Mouse (Mus musculus) kidney, embryonic 16.5 days (tissue): ENCODE measurements at regions not wholly inside any gene's neighbourhood (a gene's known extent, or its start where the extent isn't known, plus 50 kb on each side); places are given as distances from the start of the nearest gene placed in this dataset.

ENCODE experiments used
- ATAC-seq: fragments of 200-750 bp; cut with Nextera tagmentation; 2 replicates; pipeline ENCODE4 v1.8.0; 2017; ENCODE audit warnings: moderate TSS enrichment; ENCODE audit not compliant: low FRiP score, low TSS enrichment
- H3K27ac ChIP-seq: fragments of 300-500 bp; sonication (generic); 2 replicates; pipeline ENCODE4 v1.5.1; 2014; ENCODE audit warnings: low read length
- H3K27me3 ChIP-seq: fragments of 300-500 bp; sonication (generic); 2 replicates; pipeline ENCODE4 v1.6.1; 2014; ENCODE audit warnings: low read length, control low read depth, mixed read lengths; ENCODE audit not compliant: insufficient read depth
- H3K36me3 ChIP-seq: fragments of 300-500 bp; sonication (generic); 2 replicates; pipeline ENCODE4 v1.6.1; 2014; ENCODE audit warnings: low read length, control low read depth, mixed read lengths; ENCODE audit not compliant: insufficient read depth
- H3K4me1 ChIP-seq: fragments of 300-500 bp; sonication (generic); 2 replicates; pipeline ENCODE4 v1.6.1; 2014; ENCODE audit warnings: low read length, control low read depth, mixed read lengths; ENCODE audit not compliant: insufficient read depth
- H3K4me2 ChIP-seq: fragments of 300-500 bp; sonication (generic); replicated peaks from 2 replicates; pipeline ENCODE4 v1.6.1; 2014; ENCODE audit warnings: low read depth, low read length
- H3K4me3 ChIP-seq: fragments of 300-500 bp; sonication (generic); 2 replicates; pipeline ENCODE4 v1.5.1; 2014; ENCODE audit warnings: mild to moderate bottlenecking, low read length
- H3K9ac ChIP-seq: fragments of 300-500 bp; sonication (generic); replicated peaks from 2 replicates; pipeline ENCODE4 v1.6.1; 2014; ENCODE audit warnings: low read length
- H3K9me3 ChIP-seq: fragments of 300-500 bp; sonication (generic); 2 replicates; pipeline ENCODE4 v1.6.1; 2016; ENCODE audit warnings: low read length, control low read depth
- WGBS: fragments of 180-500 bp; shearing (Covaris S2); extraction: QIAGEN DNeasy Blood & Tissue Kit; methylation state at CpG from one replicate; pipeline ENCODE4 v1.1.7; 2014; 5-methylcytosine and 5-hydroxymethylcytosine counted together

- no peaks in the 10 kb centered on the region for H3K27me3 ChIP-seq
- no peak for ATAC-seq
- H3K9me3 ChIP-seq = no peaks in the 10 kb centered on the region
- no peak overlapping the region for H3K4me2 ChIP-seq
- 64% methylated on average over 6 of the region's 6 CpGs for WGBS
- no peak overlapping the region for H3K27ac ChIP-seq
- no peak overlapping the region for H3K4me3 ChIP-seq
- H3K36me3 ChIP-seq = no peaks in the 10 kb centered on the region
- H3K4me1 ChIP-seq = no peaks in the 10 kb centered on the region
- H3K9ac ChIP-seq = no peak overlapping the region
Measured at GRCm38 (mm10) chr16:62500334-62500733, 286.3 kb downstream of the Nsun3 start.

GRCm38 (mm10) chr16:62498761-62499160, 287.9 kb downstream of the Nsun3 start:
- 69% methylated on average over 5 of the region's 5 CpGs for WGBS
- no peak overlapping the region for H3K4me3 ChIP-seq
- no peaks in the 10 kb centered on the region for H3K27me3 ChIP-seq
- no peak overlapping the region for H3K9ac ChIP-seq
- no peaks in the 10 kb centered on the region for H3K36me3 ChIP-seq
- H3K27ac ChIP-seq = no peak overlapping the region
- H3K4me1 ChIP-seq = no peaks in the 10 kb centered on the region
- no peak for ATAC-seq
- no peak overlapping the region for H3K4me2 ChIP-seq
- H3K9me3 ChIP-seq = no peaks in the 10 kb centered on the region

- Histone ChIP-seq H3K9me3 (no peaks in the 10 kb centered on the region), H3K27ac (no peak overlapping the region), H3K4me1 (no peaks in the 10 kb centered on the region), H3K4me2 (no peak overlapping the region), H3K36me3 (no peaks in the 10 kb centered on the region), H3K27me3 (no peaks in the 10 kb centered on the region), H3K9ac (no peak overlapping the region), H3K4me3 (no peak overlapping the region)
- WGBS = 16% methylated on average over 9 of the region's 9 CpGs
- ATAC-seq = no peak
Measured at GRCm38 (mm10) chr16:62496697-62497096, 289.9 kb downstream of the Nsun3 start.

GRCm38 (mm10) chr16:62470133-62470532, 316.5 kb downstream of the Nsun3 start:
- H3K4me2 ChIP-seq = no peak overlapping the region
- 87% methylated on average over 2 of the region's 2 CpGs for WGBS
- no peak overlapping the region for H3K9ac ChIP-seq
- no peak overlapping the region for H3K27ac ChIP-seq
- H3K27me3 ChIP-seq = no peaks in the 10 kb centered on the region
- no peaks in the 10 kb centered on the region for H3K36me3 ChIP-seq
- H3K9me3 ChIP-seq = no peaks in the 10 kb centered on the region
- no peak for ATAC-seq
- H3K4me3 ChIP-seq = no peak overlapping the region
- H3K4me1 ChIP-seq = no peaks in the 10 kb centered on the region

- ATAC-seq = no peak
- H3K27ac ChIP-seq = no peak overlapping the region
- H3K27me3 ChIP-seq = no peaks in the 10 kb centered on the region
- H3K4me1 ChIP-seq = no peaks in the 10 kb centered on the region
- no peak overlapping the region for H3K9ac ChIP-seq
- H3K9me3 ChIP-seq = no peaks in the 10 kb centered on the region
- H3K4me2 ChIP-seq = no peak overlapping the region
- no peaks in the 10 kb centered on the region for H3K36me3 ChIP-seq
- H3K4me3 ChIP-seq = no peak overlapping the region
- 64% methylated on average over 3 of the region's 3 CpGs for WGBS
Measured at GRCm38 (mm10) chr16:62469286-62469685, 317.3 kb downstream of the Nsun3 start.

GRCm38 (mm10) chr16:62468846-62469245, 317.8 kb downstream of the Nsun3 start:
- no peak for ATAC-seq
- H3K9ac ChIP-seq = no peak overlapping the region
- no peaks in the 10 kb centered on the region for H3K4me1 ChIP-seq
- H3K27me3 ChIP-seq = no peaks in the 10 kb centered on the region
- H3K9me3 ChIP-seq = no peaks in the 10 kb centered on the region
- 15% methylated on average over 3 of the region's 3 CpGs for WGBS
- H3K36me3 ChIP-seq = no peaks in the 10 kb centered on the region
- H3K4me2 ChIP-seq = no peak overlapping the region
- no peak overlapping the region for H3K27ac ChIP-seq
- no peak overlapping the region for H3K4me3 ChIP-seq

GRCm38 (mm10) chr16:62459949-62460551, 326.6 kb downstream of the Nsun3 start:
- H3K27me3 ChIP-seq = no peaks in the 10 kb centered on the region
- no peak for ATAC-seq
- no peak overlapping the region for H3K4me3 ChIP-seq
- H3K27ac ChIP-seq = no peak overlapping the region
- no peak overlapping the region for H3K4me2 ChIP-seq
- WGBS = 38% methylated on average over 4 of the region's 4 CpGs
- H3K4me1 ChIP-seq = no peaks in the 10 kb centered on the region
- H3K9me3 ChIP-seq = no peaks in the 10 kb centered on the region
- no peak overlapping the region for H3K9ac ChIP-seq
- H3K36me3 ChIP-seq = no peaks in the 10 kb centered on the region

- H3K4me2 ChIP-seq = no peak overlapping the region
- no peaks in the 10 kb centered on the region for H3K27me3 ChIP-seq
- H3K9ac ChIP-seq = no peak overlapping the region
- no peaks in the 10 kb centered on the region for H3K4me1 ChIP-seq
- 85% methylated on average over 3 of the region's 3 CpGs for WGBS
- H3K36me3 ChIP-seq = no peaks in the 10 kb centered on the region
- no peaks in the 10 kb centered on the region for H3K9me3 ChIP-seq
- H3K4me3 ChIP-seq = no peak overlapping the region
- ATAC-seq = no peak
- H3K27ac ChIP-seq = no peak overlapping the region
Measured at GRCm38 (mm10) chr16:62449735-62450134, 336.9 kb downstream of the Nsun3 start.

- Histone ChIP-seq H3K9ac (no peak overlapping the region), H3K27me3 (no peaks in the 10 kb centered on the region), H3K4me1 (no peaks in the 10 kb centered on the region), H3K36me3 (no peaks in the 10 kb centered on the region), H3K4me3 (no peak overlapping the region), H3K9me3 (no peaks in the 10 kb centered on the region), H3K4me2 (no peak overlapping the region), H3K27ac (no peak overlapping the region)
- ATAC-seq = no peak
- 78% methylated on average over 3 of the region's 3 CpGs for WGBS
Measured at GRCm38 (mm10) chr16:62447380-62447779, 339.2 kb downstream of the Nsun3 start.

- no peak for ATAC-seq
- H3K4me3 ChIP-seq = no peak overlapping the region
- no peaks in the 10 kb centered on the region for H3K36me3 ChIP-seq
- WGBS = 82% methylated on average over 4 of the region's 4 CpGs
- H3K27me3 ChIP-seq = no peaks in the 10 kb centered on the region
- H3K27ac ChIP-seq = no peak overlapping the region
- H3K4me1 ChIP-seq = no peaks in the 10 kb centered on the region
- no peaks in the 10 kb centered on the region for H3K9me3 ChIP-seq
- no peak overlapping the region for H3K4me2 ChIP-seq
- H3K9ac ChIP-seq = no peak overlapping the region
Measured at GRCm38 (mm10) chr16:62441197-62441596, 345.4 kb downstream of the Nsun3 start.
